Mouse (Mus musculus): Measurements from ENCODE around the gene Bglap.
"Not testable (repeated sequence)": the region's sequence is repeated elsewhere in the genome, so short reads cannot be mapped to it uniquely, and the experiment has no call there.

Bglap gene

DNA sequence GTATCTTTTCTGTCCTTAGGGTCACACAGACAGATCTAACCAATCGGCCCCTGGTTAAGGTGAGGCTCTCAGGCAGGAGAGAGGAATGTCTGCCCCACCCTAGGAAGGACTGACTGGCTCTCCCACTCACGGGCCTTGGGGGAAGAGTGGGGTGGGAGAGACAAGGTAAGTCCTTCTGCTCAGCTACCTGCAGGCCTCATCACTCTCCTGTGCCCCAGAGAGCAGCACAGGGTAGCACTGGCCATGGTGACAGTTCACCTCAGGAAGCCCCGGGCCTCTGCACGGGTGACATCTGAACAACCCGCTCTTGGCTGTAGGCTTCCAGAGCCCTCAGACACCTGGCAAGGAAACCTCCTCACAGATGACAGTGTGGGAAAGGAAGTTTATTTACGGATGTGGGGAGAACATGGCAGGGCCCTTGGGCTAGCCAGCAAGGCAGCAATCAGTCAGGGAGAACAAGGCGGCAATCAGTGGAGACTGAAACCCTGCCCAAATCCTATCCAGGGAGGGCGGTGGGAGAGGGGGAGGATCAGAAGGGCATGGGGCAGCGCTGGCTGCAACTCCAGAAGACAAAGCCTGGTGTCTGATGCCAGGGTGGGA, 9.6 kb upstream of the Bglap start:
- DNase-seq (ENCODE audit: low spot score), result no peak

DNA sequence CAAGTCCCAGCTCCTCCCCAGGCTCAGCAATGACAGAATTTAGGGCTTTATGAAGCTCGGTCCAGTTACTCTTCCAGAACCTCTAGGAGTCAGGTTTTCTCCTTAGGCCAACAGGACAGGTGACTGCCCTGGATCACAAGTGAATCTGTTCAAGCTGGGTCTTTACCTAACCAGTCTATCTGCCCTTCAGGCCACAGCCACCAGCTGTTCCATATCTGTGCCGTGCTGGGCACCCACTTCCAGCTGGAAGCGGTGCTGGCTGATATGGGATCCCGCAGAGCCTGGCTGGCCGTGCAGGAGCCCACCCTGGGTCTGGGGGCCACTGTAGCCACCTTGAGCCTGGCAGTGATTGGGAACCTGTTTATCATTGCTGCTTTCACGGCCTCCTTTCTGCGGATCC, 1.9 kb downstream of the Bglap start:
- DNase-seq (ENCODE audit: low spot score), result not testable (repeated sequence)

- not testable (repeated sequence) for DNase-seq (ENCODE audit: low spot score)
Measured at GRCm38 (mm10) chr3:88381389-88382315, 2.6 kb downstream of the Bglap start.

DNA sequence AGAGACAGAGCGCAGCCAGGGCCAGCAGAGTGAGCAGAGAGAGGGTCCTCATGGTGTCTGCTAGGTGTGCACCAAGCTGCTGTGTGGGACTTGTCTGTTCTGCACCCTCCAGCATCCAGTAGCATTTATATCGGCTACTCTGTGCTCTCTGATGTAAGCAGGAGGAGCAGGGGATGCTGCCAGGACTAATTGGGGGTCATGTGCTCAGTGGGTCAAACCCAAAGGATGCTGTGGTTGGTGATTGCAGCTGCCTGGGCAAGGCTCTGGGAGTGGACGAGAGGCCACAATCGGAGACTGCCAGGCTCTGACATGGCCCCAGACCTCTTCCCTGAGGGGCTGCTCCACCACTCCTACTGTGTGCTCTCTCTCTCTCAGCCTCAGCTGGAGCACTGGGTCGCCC, 5.7 kb downstream of the Bglap start, which contains the start of gene Bglap2:
Gene Bglap2 (minus strand): TSS at position 101 of the 400 bp plus-strand sequence.
- not testable (repeated sequence) for DNase-seq (ENCODE audit: low spot score)

DNA sequence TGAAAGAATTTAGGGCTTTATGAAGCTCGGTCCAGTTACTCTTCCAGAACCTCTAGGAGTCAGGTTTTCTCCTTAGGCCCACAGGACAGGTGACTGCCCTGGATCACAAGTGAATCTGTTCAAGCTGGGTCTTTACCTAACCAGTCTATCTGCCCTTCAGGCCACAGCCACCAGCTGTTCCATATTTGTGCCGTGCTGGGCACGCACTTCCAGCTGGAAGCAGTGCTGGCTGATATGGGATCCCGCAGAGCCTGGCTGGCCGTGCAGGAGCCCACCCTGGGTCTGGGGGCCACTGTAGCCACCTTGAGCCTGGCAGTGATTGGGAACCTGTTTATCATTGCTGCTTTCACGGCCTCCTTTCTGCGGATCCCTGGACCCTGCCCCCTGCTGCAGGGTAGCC, 7.6 kb downstream of the Bglap start:
- not testable (repeated sequence) for DNase-seq (ENCODE audit: low spot score)

- not testable (repeated sequence) for DNase-seq (ENCODE audit: low spot score)
Measured at GRCm38 (mm10) chr3:88375750-88376626, 8.3 kb downstream of the Bglap start.

GRCm38 (mm10) chr3:88372643-88373042, 11.6 kb downstream of the Bglap start, which contains the start of gene Bglap3:
Bglap3 (minus strand) TSS chr3:88372743.
- not testable (repeated sequence) for DNase-seq (ENCODE audit: low spot score)

- not testable (repeated sequence) for DNase-seq (ENCODE audit: low spot score)
Measured at GRCm38 (mm10) chr3:88368511-88368910, 15.8 kb downstream of the Bglap start.

DNA sequence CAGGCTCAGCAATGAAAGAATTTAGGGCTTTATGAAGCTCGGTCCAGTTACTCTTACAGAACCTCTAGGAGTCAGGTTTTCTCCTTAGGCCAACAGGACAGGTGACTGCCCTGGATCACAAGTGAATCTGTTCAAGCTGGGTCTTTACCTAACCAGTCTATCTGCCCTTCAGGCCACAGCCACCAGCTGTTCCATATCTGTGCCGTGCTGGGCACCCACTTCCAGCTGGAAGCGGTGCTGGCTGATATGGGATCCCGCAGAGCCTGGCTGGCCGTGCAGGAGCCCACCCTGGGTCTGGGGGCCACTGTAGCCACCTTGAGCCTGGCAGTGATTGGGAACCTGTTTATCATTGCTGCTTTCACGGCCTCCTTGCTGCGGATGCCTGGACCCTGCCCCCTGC, 16.7 kb downstream of the Bglap start:
- DNase-seq (ENCODE audit: low spot score), result not testable (repeated sequence)

- peak; percentile 39 for DNase-seq (ENCODE audit: low spot score)
Measured at GRCm38 (mm10) chr3:88366830-88367428, 17.3 kb downstream of the Bglap start.

DNA sequence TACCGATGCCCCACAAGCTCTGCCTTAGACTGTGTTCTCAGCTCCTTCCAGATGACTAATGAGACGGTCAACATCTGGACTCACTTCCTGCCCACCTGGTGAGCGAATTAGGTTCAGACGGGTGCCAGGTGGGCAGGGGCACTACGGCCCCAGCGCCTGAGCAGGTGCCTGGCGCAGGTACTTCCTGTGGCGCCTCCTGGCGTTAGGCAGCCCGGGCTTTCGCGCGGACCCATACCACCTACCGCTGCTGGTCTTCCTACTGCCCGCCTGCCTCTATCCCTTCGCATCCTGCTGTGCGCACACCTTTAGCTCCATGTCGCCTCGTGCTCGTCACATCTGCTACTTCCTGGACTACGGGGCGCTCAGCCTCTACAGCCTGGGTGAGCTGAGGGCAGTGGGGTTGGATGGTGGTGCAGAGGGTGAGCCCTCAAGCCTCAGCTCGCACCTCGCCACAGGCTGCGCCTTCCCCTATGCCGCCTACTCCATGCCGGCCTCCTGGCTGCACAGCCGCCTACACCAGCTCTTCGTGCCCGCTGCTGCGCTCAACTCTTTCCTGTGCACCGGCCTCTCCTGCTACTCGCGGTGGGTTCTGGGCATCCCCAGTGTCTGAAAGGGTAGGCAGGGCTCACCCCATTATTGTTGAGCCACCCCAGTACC, 18.4 kb downstream of the Bglap start:
- DNase-seq (ENCODE audit: low spot score), result no peak

DNA sequence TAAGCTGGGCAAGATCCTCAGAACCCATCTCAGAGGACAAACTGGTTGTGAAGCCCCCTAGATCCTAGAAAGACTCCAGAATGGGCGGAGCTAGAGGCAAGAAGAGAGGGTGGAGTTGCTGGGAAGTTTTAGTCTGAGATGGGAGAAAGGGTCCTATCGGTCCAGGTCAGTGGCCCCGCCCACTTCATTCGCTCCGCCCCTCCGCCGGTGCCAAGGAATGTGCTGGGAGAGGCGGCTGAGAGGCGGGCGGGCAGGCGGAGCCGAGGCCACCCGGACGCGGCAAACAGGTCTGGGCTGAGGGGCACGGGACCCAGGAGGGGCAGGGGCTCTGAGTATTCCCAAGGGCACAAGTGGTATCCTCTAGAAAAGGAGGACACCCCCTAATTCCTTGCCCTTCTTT, 19.9 kb downstream of the Bglap start, which contains the start of gene Paqr6:
Gene Paqr6 (plus strand): TSS at position 248 of the 400 bp plus-strand sequence.
- peak; percentile 76 for DNase-seq (ENCODE audit: low spot score)

DNA sequence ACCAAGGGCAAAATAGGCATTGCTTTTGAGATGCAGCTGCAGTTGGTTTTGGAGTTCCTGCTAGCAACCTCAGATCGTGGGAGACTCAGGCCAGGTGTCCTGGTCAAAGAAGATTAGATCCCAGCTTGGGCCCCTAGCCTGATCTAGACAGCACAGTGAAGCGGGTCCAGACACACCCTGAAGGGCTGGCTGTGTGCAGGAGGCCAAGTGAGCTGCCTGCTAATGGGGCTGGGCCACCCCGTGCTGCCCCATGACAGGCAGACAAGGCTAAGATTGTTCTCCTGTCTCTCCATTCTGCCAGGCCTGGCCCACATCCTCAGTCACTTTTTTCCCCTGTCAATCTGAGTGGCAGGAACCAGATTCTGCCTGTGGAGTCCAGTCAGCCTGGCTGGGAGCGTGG, 20.6 kb downstream of the Bglap start:
- no peak for DNase-seq (ENCODE audit: low spot score)

- DNase-seq (ENCODE audit: low spot score), result no peak
Measured at GRCm38 (mm10) chr3:88361612-88362313, 22.5 kb downstream of the Bglap start.

- no peak for DNase-seq (ENCODE audit: low spot score)
Measured at GRCm38 (mm10) chr3:88361096-88361495, 23.2 kb downstream of the Bglap start.

DNA sequence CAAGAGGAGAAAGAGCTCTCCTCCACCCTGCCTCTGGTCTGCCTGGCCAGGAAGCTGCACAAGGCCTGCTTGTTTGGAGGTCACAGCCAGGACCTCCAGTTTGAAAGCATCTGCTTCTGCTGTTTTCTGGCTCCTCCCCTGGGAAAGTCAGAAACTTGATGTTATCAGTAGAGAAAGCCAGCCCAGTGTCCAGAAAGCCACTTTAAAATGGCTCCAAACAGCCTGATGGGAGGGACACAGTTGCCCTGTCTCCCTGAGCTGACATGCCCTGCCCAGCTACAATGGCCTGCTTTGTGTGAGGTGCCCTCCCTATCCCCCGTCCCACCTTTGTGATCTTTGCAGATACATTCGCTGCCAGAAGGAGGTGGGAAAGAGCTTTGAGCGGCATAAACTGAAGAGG, 24.3 kb downstream of the Bglap start:
- DNase-seq (ENCODE audit: low spot score), result no peak

- no peak for DNase-seq (ENCODE audit: low spot score)
Measured at GRCm38 (mm10) chr3:88359584-88359983, 24.7 kb downstream of the Bglap start.

GRCm38 (mm10) chr3:88354396-88355165, 29.7 kb downstream of the Bglap start:
- DNase-seq (ENCODE audit: low spot score), result no peak

DNA sequence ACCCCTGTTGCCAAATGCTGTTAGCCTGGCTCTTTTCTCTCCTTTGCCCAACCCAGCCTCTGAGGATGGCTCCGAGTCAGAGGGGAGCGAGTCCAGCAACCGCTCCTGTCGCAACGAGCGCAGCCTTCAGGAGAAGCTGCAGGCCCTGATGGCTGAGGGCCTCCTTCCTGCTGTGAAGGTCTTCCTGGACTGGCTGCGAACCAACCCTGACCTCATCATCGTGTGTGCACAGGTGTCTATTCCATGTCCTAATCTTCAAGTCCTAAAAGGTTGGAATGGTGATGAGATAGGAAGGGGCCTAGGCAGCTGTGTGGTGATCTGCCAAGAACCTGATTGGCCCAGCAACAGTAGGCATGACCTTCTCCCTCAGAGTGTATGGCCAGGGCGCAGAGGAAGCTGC, 31.4 kb downstream of the Bglap start:
- DNase-seq (ENCODE audit: low spot score), result no peak

DNA sequence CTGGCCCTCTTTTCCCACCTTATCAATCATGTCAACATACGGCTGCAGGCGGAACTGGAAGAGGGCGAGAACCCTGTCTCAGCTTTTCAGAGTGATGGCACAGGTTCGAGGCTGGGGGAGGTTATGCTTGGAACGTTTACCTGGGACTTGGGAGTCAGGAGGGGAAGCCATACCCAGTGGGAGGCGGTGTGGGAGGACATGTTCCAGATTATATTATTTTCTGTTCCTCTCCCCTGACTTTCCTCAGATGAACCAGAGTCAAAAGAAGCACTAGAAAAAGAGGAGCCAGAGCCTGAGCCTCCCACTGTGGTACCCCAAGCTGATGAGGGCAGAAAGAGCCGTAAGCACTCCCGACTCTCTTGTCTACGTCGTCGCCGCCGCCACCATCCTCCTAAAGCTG, 33.5 kb downstream of the Bglap start:
- no peak for DNase-seq (ENCODE audit: low spot score)
